11 mouse cellular contexts compared by ENCODE assay signal in genomic region chr19:56177231-56177745, GRCm38 (mm10).
A peak's percentile ranks its signal among the peaks of the same experiment; 100 is the strongest.
DNase-seq lines count a peak whose midpoint lies in the region; ATAC-seq and TF ChIP-seq lines count a peak whose summit lies in the region.
"Had no signal": no experiment of that assay in that cellular context is flagged by ENCODE, and none has a peak within 500 bp of the region (broad histone marks: within the 10 kb centered on the region; RNA-seq: fewer than 3 reads in every experiment).

No protein-coding gene starts in this region.

- peaks cover 13% of the 10 kb centered on the region; the same call in 1 of the 2 replicates for H3K9me3 ChIP-seq in limb, embryonic 13.5 days

- no peak overlapping the region for H3K27ac ChIP-seq in gastrocnemius, adult 2 months
- H3K27ac ChIP-seq in limb, embryonic 13.5 days, result peak overlapping the region; percentile 89

- peaks cover 13% of the 10 kb centered on the region; the same call in 1 of the 2 replicates for H3K27me3 ChIP-seq in limb, embryonic 13.5 days

- intact Hi-C loops in gastrocnemius, adult 2 months (cut with DNase I), result no loop called here

- H3K36me3 ChIP-seq in limb, embryonic 13.5 days, result no peaks in the 10 kb centered on the region

- 11% methylated on average over 12 of the region's 12 CpGs for WGBS in limb, embryonic 13.5 days

- peak; percentile 93 for ATAC-seq in limb, embryonic 13.5 days (ENCODE audit: low FRiP score, low read depth)
- ATAC-seq: inflammation-experienced regulatory T-cells, adult 6 months; liver, postnatal 0 days had no signal

- peak; percentile 29 for DNase-seq in gastrocnemius, adult 2 months
- DNase-seq in gastrocnemius, postnatal 25 days, result no peak
- DNase-seq in kidney, postnatal 4 days, result peak; percentile 34 to 46
- no peak for DNase-seq in kidney, adult 8-10 months
- DNase-seq in embryo, embryonic 11.5 days (ENCODE audit: low read depth, low spot score), result peak; percentile 44
- no peak for DNase-seq in right cerebral cortex, adult 18-20 months
- DNase-seq in cerebellum, postnatal 10 days, result no peak
- DNase-seq: cerebellum, adult 11 months; liver, postnatal 0 days had no signal

- no peak overlapping the region for H3K9ac ChIP-seq in limb, embryonic 13.5 days
- H3K9ac ChIP-seq: liver, postnatal 0 days had no signal

- TF ChIP-seq CTCF in gastrocnemius, adult 2 months (IDR thresholded peaks at IDR 0.05), result no peak

- peak overlapping the region; percentile 48 for H3K4me2 ChIP-seq in limb, embryonic 13.5 days (replicated peaks)

- peaks cover 36% of the 10 kb centered on the region for H3K4me1 ChIP-seq in limb, embryonic 13.5 days

- H3K4me3 ChIP-seq in gastrocnemius, adult 2 months, result no peak overlapping the region
- no peak overlapping the region for H3K4me3 ChIP-seq in limb, embryonic 13.5 days

Comparison
In these comparisons a context has a peak if more than half of its experiments do, and no peak if none do; other contexts are left out.
1. DNase-seq: peak in gastrocnemius, adult 2 months (single experiment), kidney, postnatal 4 days (2 of 2) and embryo, embryonic 11.5 days (single experiment); none in gastrocnemius, postnatal 25 days (single experiment), kidney, adult 8-10 months (0 of 2), right cerebral cortex, adult 18-20 months (single experiment) and cerebellum, postnatal 10 days (0 of 2).